Mouse (Mus musculus) gastrocnemius, adult 8-10 months (tissue): ENCODE results near the gene Zfp750. TPM values are rescaled to one million over a fixed set of nuclear protein-coding genes. Genes with fewer than 3 reads are reported as not detected.
A peak's percentile ranks its signal among the peaks of the same experiment; 100 is the strongest.

Source experiments
- DNase-seq, 2 experiments: peaks; one replicate each; pipeline ENCODE4 v3.0.0; 2022; ENCODE audit warnings: low spot score in 2 of 2
- total RNA-seq, 4 experiments: library from RNA; stranded (reverse); gene quantifications; 2 replicates each; pipeline ENCODE4 v1.2.4; 2022

The Zfp750 gene
- total RNA-seq = under 1 TPM; 0.51 to 0.80 (median 0.68) TPM

GRCm38 (mm10) chr11:121519131-121519530 lies at the start of gene Zfp750:
Gene Zfp750 (minus strand): TSS chr11:121519333.
- no peak for DNase-seq

DNA sequence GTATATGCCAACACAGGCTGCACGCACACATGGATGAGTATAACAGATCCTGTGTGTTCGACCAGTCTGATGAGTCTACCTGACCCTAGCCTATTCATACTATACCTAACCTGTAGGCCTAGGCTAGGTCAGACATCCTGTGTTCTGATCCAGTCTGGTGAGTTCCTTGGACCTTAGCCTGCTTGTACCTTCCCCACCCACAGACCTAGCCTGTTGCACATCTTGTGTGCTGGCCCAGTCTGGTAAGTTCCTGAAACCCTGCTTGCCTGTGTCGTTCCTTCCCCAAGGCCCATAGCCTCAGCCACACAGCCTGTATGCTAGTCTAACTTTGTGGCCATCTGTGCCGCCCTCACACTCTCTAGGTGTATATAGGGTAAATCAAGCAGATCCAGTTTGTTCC lies 45.1 kb upstream of the Zfp750 start:
- no peak for DNase-seq

GRCm38 (mm10) chr11:121563312-121563711 lies 44.2 kb upstream of the Zfp750 start:
- DNase-seq = no peak

DNA sequence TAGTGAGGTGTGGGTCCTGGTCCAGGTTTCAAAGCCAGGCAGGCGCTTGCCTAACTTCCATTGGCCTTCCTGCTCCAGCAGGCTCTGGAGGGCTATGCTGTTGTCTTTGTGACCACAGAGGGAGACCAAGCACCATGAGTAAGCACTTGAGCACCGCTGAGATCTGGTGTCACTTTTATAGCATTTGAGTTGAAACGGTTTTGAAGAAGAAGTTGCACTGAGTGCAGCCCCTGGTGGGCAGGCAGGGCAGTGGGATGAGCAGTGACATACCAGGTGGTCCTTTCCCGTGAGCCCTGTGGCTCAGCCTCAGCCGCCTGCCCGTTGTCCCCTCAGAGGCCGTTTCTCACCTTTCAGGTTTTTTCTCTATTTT lies 41.1 kb upstream of the Zfp750 start:
- no peak for DNase-seq

GRCm38 (mm10) chr11:121559527-121560293 lies 40.6 kb upstream of the Zfp750 start:
- no peak for DNase-seq

GRCm38 (mm10) chr11:121558522-121558921 lies 39.4 kb upstream of the Zfp750 start:
- no peak for DNase-seq

GRCm38 (mm10) chr11:121557946-121558345 lies 38.8 kb upstream of the Zfp750 start:
- DNase-seq = no peak

- no peak for DNase-seq
Measured at GRCm38 (mm10) chr11:121556727-121557126, 37.6 kb upstream of the Zfp750 start.

- no peak for DNase-seq
Measured at GRCm38 (mm10) chr11:121553458-121553857, 34.3 kb upstream of the Zfp750 start.

DNA sequence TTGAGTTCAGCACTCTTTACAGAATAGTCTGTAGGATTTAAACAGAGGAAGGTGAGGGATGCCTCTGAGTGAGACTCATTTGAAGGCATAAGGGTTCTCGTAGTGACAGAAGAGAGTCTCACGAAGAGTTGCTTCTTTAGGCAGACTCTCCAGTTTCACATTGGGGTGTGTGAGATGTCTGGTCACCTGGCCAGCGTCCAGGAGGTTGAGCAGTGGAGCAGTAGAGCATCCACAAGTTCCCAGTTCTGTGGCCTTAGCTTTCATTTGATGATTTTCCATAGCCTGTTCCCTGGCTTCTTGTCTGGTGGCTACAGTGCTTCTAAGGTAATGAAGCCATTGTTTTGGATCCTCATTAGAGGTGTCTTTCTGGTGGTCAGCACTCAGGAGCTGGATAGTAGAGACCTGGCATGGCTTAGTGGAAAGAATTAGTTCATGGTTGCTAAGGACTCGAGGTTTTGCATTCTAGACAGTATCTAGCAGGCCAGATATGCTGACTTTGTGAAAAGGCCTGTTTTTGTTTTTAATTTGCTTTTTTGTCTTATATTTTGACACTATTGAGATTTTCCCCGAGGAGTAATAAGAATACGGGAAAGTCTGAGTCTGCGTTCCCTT lies 33.8 kb upstream of the Zfp750 start:
- DNase-seq = no peak

- DNase-seq = no peak
Measured at GRCm38 (mm10) chr11:121552167-121552566, 33.0 kb upstream of the Zfp750 start.

DNA sequence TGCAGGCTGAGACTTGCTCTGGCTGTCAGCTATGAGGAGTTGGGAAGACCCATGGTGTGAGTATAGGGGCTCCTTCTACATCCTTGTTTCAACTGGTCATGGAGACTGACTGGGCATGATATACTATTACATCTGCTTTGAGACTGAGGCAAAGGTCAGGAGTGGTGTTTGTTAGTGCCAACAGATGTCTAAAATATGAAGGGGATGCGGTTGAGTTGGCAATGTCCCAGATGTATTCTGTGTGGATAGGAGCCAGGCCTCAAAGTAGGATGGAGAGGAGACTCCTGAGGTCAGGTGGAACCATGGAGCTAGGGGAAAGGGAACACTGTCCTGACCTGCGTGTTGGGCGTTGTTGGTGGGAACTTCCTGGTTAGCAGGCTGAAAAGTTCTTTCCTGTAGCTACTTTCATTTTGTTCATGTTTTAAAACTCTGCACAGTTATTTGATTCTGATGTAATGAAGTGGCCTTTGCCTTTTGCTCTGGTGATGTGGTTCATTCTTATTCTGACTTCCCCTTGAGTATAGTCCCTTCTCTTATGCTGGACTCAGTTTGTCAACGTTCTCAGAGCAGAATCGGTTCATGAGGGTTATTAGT lies 32.2 kb upstream of the Zfp750 start:
- DNase-seq = no peak

GRCm38 (mm10) chr11:121549843-121550647 lies 30.9 kb upstream of the Zfp750 start:
- no peak for DNase-seq

GRCm38 (mm10) chr11:121548996-121549842 lies 30.1 kb upstream of the Zfp750 start:
- no peak for DNase-seq

- no peak for DNase-seq
Measured at GRCm38 (mm10) chr11:121547925-121548324, 28.8 kb upstream of the Zfp750 start.

GRCm38 (mm10) chr11:121547234-121547633 lies 28.1 kb upstream of the Zfp750 start:
- DNase-seq = no peak

- no peak for DNase-seq
Measured at GRCm38 (mm10) chr11:121545398-121546034, 26.4 kb upstream of the Zfp750 start.

GRCm38 (mm10) chr11:121544755-121545397 lies 25.7 kb upstream of the Zfp750 start:
- no peak for DNase-seq

GRCm38 (mm10) chr11:121543922-121544321 lies 24.8 kb upstream of the Zfp750 start:
- DNase-seq = peak in 1 of 2 experiments; percentile 50
